Mouse (Mus musculus) heart, embryonic 13.5 days (tissue): ENCODE measurements at regions not wholly inside any gene's neighbourhood (a gene's known extent, or its start where the extent isn't known, plus 50 kb on each side); places are given as distances from the start of the nearest gene placed in this dataset.

Experiments
- ATAC-seq: fragments of 200-750 bp; cut with Nextera tagmentation; 2 replicates; pipeline ENCODE4 v1.8.0; 2017; ENCODE audit warnings: moderate TSS enrichment; ENCODE audit not compliant: insufficient number of reproducible peaks, low FRiP score, low TSS enrichment; ENCODE audit errors: extremely low read depth
- H3K27ac ChIP-seq: fragments of 300-500 bp; sonication (generic); replicated peaks from 2 replicates; pipeline ENCODE4 v1.5.1; 2015; ENCODE audit warnings: moderate library complexity, mild to moderate bottlenecking, inconsistent platforms
- H3K27me3 ChIP-seq: fragments of 300-500 bp; sonication (generic); replicated peaks from 2 replicates; pipeline ENCODE4 v1.6.1; 2015; ENCODE audit warnings: mild to moderate bottlenecking, inconsistent platforms
- H3K36me3 ChIP-seq: fragments of 300-500 bp; sonication (generic); 2 replicates; pipeline ENCODE4 v1.6.1; 2015; ENCODE audit warnings: mild to moderate bottlenecking, inconsistent platforms
- H3K4me1 ChIP-seq: fragments of 300-500 bp; sonication (generic); 2 replicates; pipeline ENCODE4 v1.6.1; 2015; ENCODE audit warnings: inconsistent platforms
- H3K4me2 ChIP-seq: fragments of 300-500 bp; sonication (generic); 2 replicates; pipeline ENCODE4 v1.6.1; 2015; ENCODE audit warnings: inconsistent platforms, mild to moderate bottlenecking, moderate library complexity
- H3K4me3 ChIP-seq: fragments of 300-500 bp; sonication (generic); 2 replicates; pipeline ENCODE4 v1.5.1; 2015; ENCODE audit warnings: moderate library complexity, mild to moderate bottlenecking, inconsistent platforms
- H3K9ac ChIP-seq: fragments of 300-500 bp; sonication (generic); 2 replicates; pipeline ENCODE4 v1.6.1; 2015; ENCODE audit warnings: inconsistent platforms, mild to moderate bottlenecking, moderate library complexity
- H3K9me3 ChIP-seq: fragments of 300-500 bp; sonication (generic); 2 replicates; pipeline ENCODE4 v1.6.1; 2016; ENCODE audit warnings: inconsistent platforms
- WGBS: fragments of 180-500 bp; shearing (Covaris S2); methylation state at CpG from one replicate; pipeline ENCODE4 v1.1.7; 2015; ENCODE audit warnings: mixed read lengths; 5-methylcytosine and 5-hydroxymethylcytosine counted together

GRCm38 (mm10) chr16:29877372-29878123, 186.6 kb upstream of the Hes1 start:
- no peak overlapping the region for H3K4me3 ChIP-seq
- peaks cover 20% of the 10 kb centered on the region for H3K4me1 ChIP-seq
- no peak overlapping the region for H3K4me2 ChIP-seq
- peaks cover 10% of the 10 kb centered on the region; the same call in 1 of the 2 replicates for H3K27me3 ChIP-seq
- H3K9ac ChIP-seq, result no peak overlapping the region
- no peak overlapping the region for H3K27ac ChIP-seq
- H3K9me3 ChIP-seq, result no peaks in the 10 kb centered on the region
- no peaks in the 10 kb centered on the region for H3K36me3 ChIP-seq
- no peak for ATAC-seq
- 39% methylated on average over 10 of the region's 10 CpGs for WGBS

DNA sequence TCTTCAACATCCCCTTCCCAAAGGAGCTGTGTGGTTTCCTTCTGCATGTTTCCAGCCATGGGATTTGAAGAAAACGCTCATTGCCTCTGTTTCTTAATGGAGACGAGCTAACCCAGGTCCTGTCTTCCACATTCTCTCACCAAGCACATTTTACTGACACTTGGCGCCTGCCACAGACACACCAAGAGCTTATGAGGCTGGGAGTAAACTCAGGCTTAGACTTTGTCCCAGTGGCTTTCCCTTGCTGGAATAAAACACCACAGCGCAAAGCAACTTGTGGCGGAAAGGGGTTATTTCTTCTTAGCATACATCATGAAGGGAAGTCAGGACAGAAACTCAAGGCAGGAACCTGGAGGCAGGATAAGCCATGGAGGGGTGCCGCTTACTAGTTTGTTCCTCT, 184.5 kb upstream of the Hes1 start:
- Histone ChIP-seq H3K27me3 (0 out of 2 replicates have a peak, but pooled peaks cover 10% of the 10 kb centered on the region), H3K27ac (no peak overlapping the region), H3K36me3 (no peaks in the 10 kb centered on the region), H3K9me3 (no peaks in the 10 kb centered on the region), H3K4me3 (no peak overlapping the region), H3K9ac (no peak overlapping the region), H3K4me2 (no peak overlapping the region), H3K4me1 (peaks cover 41% of the 10 kb centered on the region)
- no peak for ATAC-seq
- WGBS, result 76% methylated on average over 6 of the region's 6 CpGs

- WGBS, result 29% methylated on average over 12 of the region's 12 CpGs
- Histone ChIP-seq H3K27me3 (0 out of 2 replicates have a peak, but pooled peaks cover 5% of the 10 kb centered on the region), H3K4me2 (peak overlapping the region; percentile 37), H3K9ac (peak overlapping the region; percentile 35), H3K9me3 (no peaks in the 10 kb centered on the region), H3K4me1 (peaks cover 56% of the 10 kb centered on the region), H3K4me3 (no peak overlapping the region), H3K27ac (peak overlapping the region; percentile 73), H3K36me3 (no peaks in the 10 kb centered on the region)
- no peak for ATAC-seq
These were observed 182.7 kb upstream of the Hes1 start for GRCm38 (mm10) chr16:29881497-29881896.

GRCm38 (mm10) chr16:29882226-29882972, 181.8 kb upstream of the Hes1 start:
- ATAC-seq, result peak; percentile 60
- H3K9ac ChIP-seq, result peak overlapping the region; percentile 17

GRCm38 (mm10) chr16:29883252-29883992, 180.8 kb upstream of the Hes1 start:
- Histone ChIP-seq H3K4me3 (no peak overlapping the region), H3K9ac (no peak overlapping the region; the same call in 1 of the 2 replicates), H3K27me3 (no peaks in the 10 kb centered on the region), H3K4me2 (no peak overlapping the region), H3K27ac (peak overlapping the region; percentile 73; the same call in 1 of the 2 replicates), H3K9me3 (no peaks in the 10 kb centered on the region), H3K36me3 (no peaks in the 10 kb centered on the region), H3K4me1 (peaks cover 61% of the 10 kb centered on the region)
- no peak for ATAC-seq
- 40% methylated on average over 10 of the region's 10 CpGs for WGBS

More at GRCm38 (mm10) chr16:29882226-29882972, 181.8 kb upstream of the Hes1 start:
- Histone ChIP-seq H3K36me3 (no peaks in the 10 kb centered on the region), H3K4me2 (0 out of 2 replicates have a peak overlapping the region, but pooled peaks have one; percentile 5), H3K4me1 (peaks cover 61% of the 10 kb centered on the region), H3K9me3 (no peaks in the 10 kb centered on the region), H3K27me3 (0 out of 2 replicates have a peak, but pooled peaks cover under 1% of the 10 kb centered on the region), H3K27ac (peak overlapping the region; percentile 73), H3K4me3 (no peak overlapping the region)
- 17% methylated on average over 10 of the region's 10 CpGs for WGBS

GRCm38 (mm10) chr16:29884899-29885298, 179.3 kb upstream of the Hes1 start:
- H3K4me2 ChIP-seq, result no peak overlapping the region
- no peaks in the 10 kb centered on the region for H3K27me3 ChIP-seq
- H3K4me1 ChIP-seq, result peaks cover 61% of the 10 kb centered on the region
- WGBS, result 59% methylated on average over 4 of the region's 4 CpGs
- no peaks in the 10 kb centered on the region for H3K9me3 ChIP-seq
- peak overlapping the region; percentile 48; the same call in 1 of the 2 replicates for H3K27ac ChIP-seq
- H3K36me3 ChIP-seq, result no peaks in the 10 kb centered on the region
- no peak overlapping the region for H3K9ac ChIP-seq
- ATAC-seq, result no peak
- H3K4me3 ChIP-seq, result no peak overlapping the region

DNA sequence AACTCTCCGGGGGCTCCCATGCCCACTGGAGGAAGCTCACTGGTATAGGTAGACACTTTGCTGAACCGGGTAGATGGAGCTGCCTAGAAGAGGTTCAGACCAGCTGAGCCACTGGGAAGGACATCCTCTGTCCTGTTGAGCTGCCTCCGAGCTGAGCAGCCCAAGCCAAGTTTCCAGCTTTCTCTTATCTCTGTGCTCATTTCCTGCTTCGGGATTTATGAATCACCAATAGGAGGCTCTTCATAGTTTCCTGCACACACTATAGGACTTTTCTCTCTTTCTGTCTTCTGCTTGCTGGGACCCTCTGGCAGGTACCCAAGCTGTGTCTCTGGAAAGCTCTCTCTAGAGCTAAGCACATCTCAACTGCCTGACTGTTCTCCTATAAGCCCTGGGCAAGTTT, 177.4 kb upstream of the Hes1 start:
- 40% methylated on average over 4 of the region's 4 CpGs for WGBS
- peaks cover 59% of the 10 kb centered on the region for H3K4me1 ChIP-seq
- H3K27ac ChIP-seq, result peak overlapping the region; percentile 72; the same call in 1 of the 2 replicates

GRCm38 (mm10) chr16:29889346-29889745, 174.8 kb upstream of the Hes1 start:
- H3K4me2 ChIP-seq, result no peak overlapping the region
- ATAC-seq, result no peak
- no peak overlapping the region for H3K9ac ChIP-seq
- H3K4me1 ChIP-seq, result peaks cover 53% of the 10 kb centered on the region
- no peak overlapping the region for H3K27ac ChIP-seq
- H3K9me3 ChIP-seq, result no peaks in the 10 kb centered on the region
- H3K4me3 ChIP-seq, result no peak overlapping the region
- 51% methylated on average over 4 of the region's 4 CpGs for WGBS
- H3K27me3 ChIP-seq, result no peaks in the 10 kb centered on the region
- H3K36me3 ChIP-seq, result no peaks in the 10 kb centered on the region

More for the DNA sequence above, 177.4 kb upstream of the Hes1 start:
- Histone ChIP-seq H3K9me3 (no peaks in the 10 kb centered on the region), H3K27me3 (no peaks in the 10 kb centered on the region), H3K9ac (no peak overlapping the region), H3K36me3 (no peaks in the 10 kb centered on the region), H3K4me3 (no peak overlapping the region), H3K4me2 (no peak overlapping the region)
- no peak for ATAC-seq

DNA sequence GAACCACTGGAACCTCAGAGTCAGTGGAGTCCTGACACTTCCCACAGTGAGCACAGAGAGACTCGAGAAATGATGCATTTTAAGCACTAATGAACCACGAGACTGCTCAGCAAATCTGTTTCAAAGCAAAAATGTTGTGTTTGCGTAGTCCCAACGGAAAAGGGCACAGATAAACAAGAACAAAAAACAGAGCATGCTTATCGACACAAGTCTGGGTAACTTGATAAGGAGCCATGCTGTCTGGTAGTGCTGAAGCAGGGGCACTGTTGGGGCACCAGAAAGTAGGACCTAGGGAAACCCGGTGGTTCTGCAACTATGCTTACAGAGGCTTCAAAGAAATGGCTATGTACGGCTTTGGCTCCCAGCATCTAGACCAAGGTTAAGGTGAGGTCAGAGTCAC, 172.7 kb upstream of the Hes1 start:
- H3K4me2 ChIP-seq, result peak overlapping the region; percentile 12; the same call in 1 of the 2 replicates

GRCm38 (mm10) chr16:29893871-29894828, 170.0 kb upstream of the Hes1 start:
- Histone ChIP-seq H3K9me3 (no peaks in the 10 kb centered on the region), H3K4me3 (no peak overlapping the region), H3K4me2 (peak overlapping the region; percentile 22), H3K36me3 (no peaks in the 10 kb centered on the region), H3K4me1 (peaks cover 40% of the 10 kb centered on the region), H3K27me3 (no peaks in the 10 kb centered on the region), H3K9ac (peak overlapping the region; percentile 47), H3K27ac (peak overlapping the region; percentile 58)
- WGBS, result 39% methylated on average over 21 of the region's 21 CpGs
- ATAC-seq, result no peak; the same call in 1 of the 2 replicates

More for the DNA sequence above, 172.7 kb upstream of the Hes1 start:
- peak overlapping the region; percentile 29; the same call in 1 of the 2 replicates for H3K27ac ChIP-seq
- no peak overlapping the region for H3K9ac ChIP-seq
- H3K27me3 ChIP-seq, result no peaks in the 10 kb centered on the region
- no peaks in the 10 kb centered on the region for H3K9me3 ChIP-seq
- ATAC-seq, result no peak
- no peak overlapping the region for H3K4me3 ChIP-seq
- WGBS, result 19% methylated on average over 7 of the region's 7 CpGs
- H3K4me1 ChIP-seq, result peaks cover 42% of the 10 kb centered on the region
- H3K36me3 ChIP-seq, result no peaks in the 10 kb centered on the region
